Mouse (Mus musculus) CH12.LX (cell line): Measurements from ENCODE around the gene Crocc. TPM values are rescaled to one million over a fixed set of nuclear protein-coding genes. Genes with fewer than 3 reads are reported as not detected.
A peak's percentile ranks its signal among the peaks of the same experiment; 100 is the strongest.

Source experiments
- DNase-seq: peaks from one replicate; pipeline ENCODE4 v3.0.0-alpha.2; 2013; ENCODE audit errors: extremely low read depth
- H3K27ac ChIP-seq: 2 replicates; pipeline ENCODE4 v1.5.1; 2012; ENCODE audit warnings: low read depth, mild to moderate bottlenecking, control low read depth, moderate library complexity; ENCODE audit not compliant: insufficient read depth
- H3K27me3 ChIP-seq: replicated peaks from 2 replicates; pipeline ENCODE3; 2012; ENCODE audit warnings: inconsistent platforms
- H3K36me3 ChIP-seq, 2 experiments: replicated peaks in 1 of 2; 2 replicates each; pipeline versions ENCODE3 to v1.6.1; 2012; ENCODE audit warnings: inconsistent platforms in 1 of 2, low read length in 1 of 2, mild to moderate bottlenecking in 1 of 2, mixed read lengths in 1 of 2, moderate library complexity in 1 of 2; ENCODE audit not compliant: control insufficient read depth in 1 of 2, insufficient read depth in 1 of 2
- H3K4me1 ChIP-seq, 2 experiments: 2 replicates each; pipeline ENCODE4 v1.6.1; 2012; ENCODE audit warnings: inconsistent platforms in 1 of 2, moderate library complexity in 1 of 2; ENCODE audit not compliant: insufficient read depth in 2 of 2, control insufficient read depth in 1 of 2
- H3K4me2 ChIP-seq: 2 replicates; pipeline ENCODE4 v1.6.1; 2012; ENCODE audit warnings: low read depth, mild to moderate bottlenecking, control low read depth; ENCODE audit not compliant: poor library complexity, insufficient read depth, severe bottlenecking
- H3K4me3 ChIP-seq, 3 experiments: fragments of 150-350 bp in 1 of 3; sonication (generic) in 1 of 3; replicated peaks in 1 of 3; 2 replicates each; pipeline versions ENCODE3 to v1.5.1; 2011 to 2012; ENCODE audit warnings: low read depth in 2 of 3, low read length in 2 of 3, mild to moderate bottlenecking in 2 of 3, moderate library complexity in 2 of 3, control low read depth in 1 of 3, improper control_type of control experiment in 1 of 3, inconsistent platforms in 1 of 3, mixed read lengths in 1 of 3; ENCODE audit not compliant: poor library complexity in 1 of 3
- H3K79me2 ChIP-seq: replicated peaks from 2 replicates; pipeline ENCODE4 v1.6.1; 2012; ENCODE audit warnings: mild to moderate bottlenecking, moderate library complexity; ENCODE audit not compliant: control insufficient read depth, poor library complexity, insufficient read depth, severe bottlenecking; ENCODE audit errors: extremely low read depth
- H3K9ac ChIP-seq: 2 replicates; pipeline ENCODE4 v1.6.1; 2012; ENCODE audit warnings: low read depth, mild to moderate bottlenecking, control low read depth, moderate library complexity; ENCODE audit not compliant: insufficient read depth
- H3K9me3 ChIP-seq: replicated peaks from 2 replicates; pipeline ENCODE3; 2012; ENCODE audit warnings: low read length, inconsistent platforms, mixed read lengths
- BHLHE40 ChIP-seq: IDR thresholded peaks from 2 replicates; pipeline ENCODE4 v1.6.1; 2011; ENCODE audit warnings: mild to moderate bottlenecking, low read depth, low read length, improper control_type of control experiment
- CHD1 ChIP-seq: IDR thresholded peaks from 2 replicates; pipeline ENCODE4 v1.6.1; 2012; ENCODE audit warnings: low read depth, low read length, improper control_type of control experiment, inconsistent platforms
- CHD2 ChIP-seq: IDR thresholded peaks from 2 replicates; pipeline ENCODE4 v1.6.1; 2011; ENCODE audit warnings: low read length, improper control_type of control experiment
- CTCF ChIP-seq, 2 experiments: IDR thresholded peaks in 1 of 2; conservative IDR thresholded peaks in 1 of 2; 2 replicates each; pipeline ENCODE4 v1.5.1; 2011 to 2012; ENCODE audit warnings: low read depth in 2 of 2, low read length in 2 of 2, improper control_type of control experiment in 1 of 2, inconsistent platforms in 1 of 2, mild to moderate bottlenecking in 1 of 2, moderate library complexity in 1 of 2
- E2F4 ChIP-seq: IDR thresholded peaks from 2 replicates; pipeline ENCODE4 v1.6.1; 2011; ENCODE audit warnings: low read depth, low read length, improper control_type of control experiment; ENCODE audit not compliant: insufficient replicate concordance
- ELF1 ChIP-seq: IDR thresholded peaks from 2 replicates; pipeline ENCODE4 v1.6.1; 2014; ENCODE audit warnings: low read depth, mild to moderate bottlenecking, inconsistent platforms, low read length, improper control_type of control experiment
- EP300 ChIP-seq: IDR thresholded peaks from 2 replicates; pipeline ENCODE4 v1.6.1; 2011; ENCODE audit warnings: low read length, improper control_type of control experiment
- ETS1 ChIP-seq: conservative IDR thresholded peaks from 2 replicates; pipeline ENCODE4 v1.6.1; 2012; ENCODE audit warnings: low read depth, mild to moderate bottlenecking, inconsistent platforms, low read length, improper control_type of control experiment, moderate library complexity
- GABPA ChIP-seq: IDR thresholded peaks from 2 replicates; pipeline ENCODE4 v1.6.1; 2012; ENCODE audit warnings: low read depth, low read length, improper control_type of control experiment, inconsistent platforms; ENCODE audit not compliant: insufficient replicate concordance
- HCFC1 ChIP-seq: IDR thresholded peaks from 2 replicates; pipeline ENCODE4 v1.6.1; 2012; ENCODE audit warnings: low read depth, mild to moderate bottlenecking, inconsistent platforms, low read length, improper control_type of control experiment
- IRF4 ChIP-seq: IDR thresholded peaks from 2 replicates; pipeline ENCODE4 v1.6.1; 2014; ENCODE audit warnings: low read depth, mild to moderate bottlenecking, inconsistent platforms, low read length, improper control_type of control experiment
- JUN ChIP-seq: IDR thresholded peaks from 2 replicates; pipeline ENCODE4 v1.6.1; 2011; ENCODE audit warnings: low read depth, mild to moderate bottlenecking, low read length, improper control_type of control experiment, moderate library complexity; ENCODE audit not compliant: insufficient read depth
- JUND ChIP-seq: conservative IDR thresholded peaks from 2 replicates; pipeline ENCODE4 v1.6.1; 2011; ENCODE audit warnings: low read depth, low read length, improper control_type of control experiment
- KAT2A ChIP-seq: IDR thresholded peaks from 2 replicates; pipeline ENCODE4 v1.6.1; 2012; ENCODE audit warnings: low read length, improper control_type of control experiment, inconsistent platforms; ENCODE audit not compliant: insufficient replicate concordance
- MAFK ChIP-seq: IDR thresholded peaks from 2 replicates; pipeline ENCODE4 v1.6.1; 2011; ENCODE audit warnings: low read length, improper control_type of control experiment; ENCODE audit not compliant: insufficient replicate concordance
- MAX ChIP-seq: IDR thresholded peaks from 2 replicates; pipeline ENCODE4 v1.6.1; 2011; ENCODE audit warnings: low read length, improper control_type of control experiment
- MAZ ChIP-seq: IDR thresholded peaks from 2 replicates; pipeline ENCODE4 v1.6.1; 2012; ENCODE audit warnings: low read depth, mild to moderate bottlenecking, inconsistent platforms, low read length, improper control_type of control experiment, moderate library complexity
- MEF2A ChIP-seq: IDR thresholded peaks from 2 replicates; pipeline ENCODE4 v1.6.1; 2014; ENCODE audit warnings: low read depth, mild to moderate bottlenecking, inconsistent platforms, low read length, improper control_type of control experiment, borderline replicate concordance
- MXI1 ChIP-seq: IDR thresholded peaks from 2 replicates; pipeline ENCODE4 v1.6.1; 2011; ENCODE audit warnings: mild to moderate bottlenecking, low read depth, low read length, improper control_type of control experiment
- MYC ChIP-seq: IDR thresholded peaks from 2 replicates; pipeline ENCODE4 v1.6.1; 2011; ENCODE audit warnings: low read depth, mild to moderate bottlenecking, improper control_type of control experiment, low read length
- NELFE ChIP-seq: IDR thresholded peaks from 2 replicates; pipeline ENCODE4 v1.6.1; 2011; ENCODE audit warnings: low read depth, low read length, improper control_type of control experiment
- NRF1 ChIP-seq: IDR thresholded peaks from 2 replicates; pipeline ENCODE4 v1.6.1; 2014; ENCODE audit warnings: low read depth, mild to moderate bottlenecking, inconsistent platforms, low read length, improper control_type of control experiment, moderate library complexity
- PAX5 ChIP-seq: IDR thresholded peaks from 2 replicates; pipeline ENCODE4 v1.6.1; 2012; ENCODE audit warnings: low read length, inconsistent platforms, mixed read lengths
- POLR2A ChIP-seq: IDR thresholded peaks from 2 replicates; pipeline ENCODE4 v1.6.1; 2011; ENCODE audit warnings: low read depth, mild to moderate bottlenecking, improper control_type of control experiment, low read length
- POLR2AphosphoS2 ChIP-seq: IDR thresholded peaks from 2 replicates; pipeline ENCODE4 v1.6.1; 2011; ENCODE audit warnings: low read depth, low read length, improper control_type of control experiment
- RAD21 ChIP-seq: IDR thresholded peaks from 2 replicates; pipeline ENCODE4 v1.6.1; 2011; ENCODE audit warnings: low read depth, mild to moderate bottlenecking, low read length, improper control_type of control experiment, moderate library complexity
- RCOR1 ChIP-seq: conservative IDR thresholded peaks from 2 replicates; pipeline ENCODE4 v1.6.1; 2012; ENCODE audit warnings: low read depth, mild to moderate bottlenecking, inconsistent platforms, low read length, improper control_type of control experiment
- SIN3A ChIP-seq: IDR thresholded peaks from 2 replicates; pipeline ENCODE4 v1.6.1; 2012; ENCODE audit warnings: low read length, improper control_type of control experiment, inconsistent platforms
- SMC3 ChIP-seq: IDR thresholded peaks from 2 replicates; pipeline ENCODE4 v1.6.1; 2011; ENCODE audit warnings: low read depth, low read length, improper control_type of control experiment
- TBP ChIP-seq: conservative IDR thresholded peaks from 2 replicates; pipeline ENCODE4 v1.6.1; 2011; ENCODE audit warnings: low read depth, low read length, improper control_type of control experiment
- TCF12 ChIP-seq: IDR thresholded peaks from 2 replicates; pipeline ENCODE4 v1.6.1; 2014; ENCODE audit warnings: low read depth, mild to moderate bottlenecking, inconsistent platforms, low read length, improper control_type of control experiment
- UBTF ChIP-seq: IDR thresholded peaks from 2 replicates; pipeline ENCODE4 v1.6.1; 2012; ENCODE audit warnings: low read depth, mild to moderate bottlenecking, inconsistent platforms, low read length, improper control_type of control experiment, moderate library complexity
- USF1 ChIP-seq: IDR thresholded peaks from 2 replicates; pipeline ENCODE4 v1.6.1; 2014; ENCODE audit warnings: low read depth, mild to moderate bottlenecking, inconsistent platforms, low read length, improper control_type of control experiment
- USF2 ChIP-seq: conservative IDR thresholded peaks from 2 replicates; pipeline ENCODE4 v1.6.1; 2011; ENCODE audit warnings: low read depth, low read length, improper control_type of control experiment
- ZC3H11A ChIP-seq: IDR thresholded peaks from 2 replicates; pipeline ENCODE4 v1.6.1; 2012; ENCODE audit warnings: low read depth, mild to moderate bottlenecking, inconsistent platforms, low read length, improper control_type of control experiment
- ZKSCAN1 ChIP-seq: IDR thresholded peaks from 2 replicates; pipeline ENCODE4 v1.6.1; 2012; ENCODE audit warnings: low read depth, inconsistent platforms, low read length, improper control_type of control experiment, borderline replicate concordance
- ZMIZ1 ChIP-seq: IDR thresholded peaks from 2 replicates; pipeline ENCODE4 v1.6.1; 2012; ENCODE audit warnings: low read depth, mild to moderate bottlenecking, inconsistent platforms, low read length, improper control_type of control experiment
- ZNF384 ChIP-seq: IDR thresholded peaks from 2 replicates; pipeline ENCODE4 v1.6.1; 2012; ENCODE audit warnings: low read depth, low read length, improper control_type of control experiment, inconsistent platforms
- dilution Hi-C: fragments of 300-500 bp; cut with MboI; formaldehyde crosslinking; loops from 2 replicates; pipeline ENCODE4 v1.14.3; 2020; ENCODE audit warnings: low sequenced_read_pairs; ENCODE audit not compliant: extremely low pct_unique_long_range_greater_than_20kb, extremely low pct_ligation_motif_present
- in situ Hi-C: fragments of 300-500 bp; cut with MboI; formaldehyde crosslinking; loops from 3 replicates; pipeline ENCODE4 v1.14.3; 2019; ENCODE audit warnings: low sequenced_read_pairs, low pct_ligation_motif_present, low pct_unique_long_range_greater_than_20kb, mixed read lengths
- polyA plus RNA-seq: library from polyadenylated mRNA; unstranded; fragments of >175 nt; gene quantifications from 2 replicates; pipeline ENCODE4 v1.2.1, GENCODE M21; 2012; ENCODE audit warnings: low read depth; ENCODE audit not compliant: insufficient read length
- total RNA-seq, 2 experiments: library from RNA; depleted of rRNA; stranded (reverse); fragments of 300-350 nt in 1 of 2; fragments of >200 nt in 1 of 2; gene quantifications; 2 replicates each; pipeline ENCODE4 v1.2.3; 2012 to 2014

The Crocc gene
- total and polyA plus RNA-seq, 3 experiments = 3.5 to 8.3 (median 4.8) TPM

GRCm38 (mm10) chr4:140986711-140987395, 73.5 kb downstream of the Crocc start, which contains the start of gene Atp13a2:
TSS of gene Atp13a2 (plus strand) at chr4:140986873.
- Histone ChIP-seq H3K9ac (peak within 1 kb of the TSS; percentile 57), H3K4me3 (peak within 1 kb of the TSS; percentile 69 to 91 (median 82))
- peak; percentile 69 for DNase-seq
- in situ Hi-C loops = no loop called here
- TF ChIP-seq JUND (no peak), MAX (no peak), RCOR1 (no peak), EP300 (no peak), CHD2 (no peak), CTCF (conservative IDR thresholded peaks at IDR 0.05 in 1 of 2, IDR thresholded peaks at IDR 0.05 in 1 of 2; ENCODE audit: low read depth in 2 of 2, low read length in 2 of 2) (no peak), MYC (no peak), CHD1 (no peak), POLR2A (peak; percentile 64; the same call in 1 of the 2 replicates), BHLHE40 (peak; percentile 23; the same call in 1 of the 2 replicates), SMC3 (no peak), USF2 (no peak), MXI1 (peak; percentile 83), NELFE (peak; percentile 56; the same call in 1 of the 2 replicates), SIN3A (no peak; the same call in 1 of the 2 replicates), NRF1 (peak; percentile 88), ELF1 (peak; percentile 56; the same call in 1 of the 2 replicates), KAT2A (peak; percentile 92; the same call in 1 of the 2 replicates), ZNF384 (no peak), MEF2A (no peak), MAZ (no peak), ETS1 (no peak), USF1 (no peak), E2F4 (no peak), TBP (no peak), RAD21 (no peak), UBTF (no peak), MAFK (no peak), IRF4 (no peak), ZC3H11A (no peak), ZMIZ1 (no peak), ZKSCAN1 (no peak), JUN (no peak), POLR2AphosphoS2 (no peak), GABPA (peak; percentile 64; the same call in 1 of the 2 replicates), PAX5 (no peak), HCFC1 (peak; percentile 97), TCF12 (peak; percentile 68; the same call in 1 of the 2 replicates)
- TF ChIP-seq, all 38 proteins: peak for 10
- Histone ChIP-seq H3K79me2 (peaks cover 5% of the 10 kb centered on the region; the same call in 1 of the 2 replicates), H3K27ac (no peak within 1 kb of the TSS), H3K36me3 (peaks cover under 1 to 25% of the 10 kb centered on the region in 2 experiments), H3K27me3 (peaks cover 3% of the 10 kb centered on the region), H3K9me3 (peaks cover 8% of the 10 kb centered on the region), H3K4me2 (peak within 1 kb of the TSS; percentile 90), H3K4me1 (peaks cover 24 to 63% of the 10 kb centered on the region in 2 experiments)
- dilution Hi-C loops = no loop called here
